Mouse (Mus musculus) midbrain, embryonic 16.5 days (tissue): ENCODE measurements around the gene Vps45. TPM values are rescaled to one million over a fixed set of nuclear protein-coding genes. Genes with fewer than 3 reads are reported as not detected.

ENCODE experiments used
- ATAC-seq: fragments of 200-750 bp; cut with Nextera tagmentation; 2 replicates; pipeline ENCODE4 v1.8.0; 2017; ENCODE audit warnings: moderate TSS enrichment
- H3K27ac ChIP-seq: fragments of 300-500 bp; sonication (generic); 2 replicates; pipeline ENCODE4 v1.5.1; 2014; ENCODE audit warnings: mild to moderate bottlenecking, low read length, mixed read lengths
- H3K27me3 ChIP-seq: fragments of 300-500 bp; sonication (generic); 2 replicates; pipeline ENCODE4 v1.6.1; 2014; ENCODE audit warnings: low read depth, low read length, mixed read lengths; ENCODE audit not compliant: control insufficient read depth, insufficient read depth
- H3K36me3 ChIP-seq: fragments of 300-500 bp; sonication (generic); 2 replicates; pipeline ENCODE4 v1.6.1; 2014; ENCODE audit warnings: mild to moderate bottlenecking, low read length, moderate library complexity, mixed read lengths; ENCODE audit not compliant: control insufficient read depth, insufficient read depth
- H3K4me1 ChIP-seq: fragments of 300-500 bp; sonication (generic); 2 replicates; pipeline ENCODE4 v1.6.1; 2014; ENCODE audit warnings: mild to moderate bottlenecking, low read length, mixed read lengths; ENCODE audit not compliant: control insufficient read depth, insufficient read depth
- H3K4me2 ChIP-seq: fragments of 300-500 bp; sonication (generic); 2 replicates; pipeline ENCODE4 v1.6.1; 2014; ENCODE audit warnings: mild to moderate bottlenecking, low read length, mixed read lengths
- H3K4me3 ChIP-seq: fragments of 300-500 bp; sonication (generic); 2 replicates; pipeline ENCODE4 v1.5.1; 2014; ENCODE audit warnings: low read depth, mild to moderate bottlenecking, low read length, moderate library complexity, mixed read lengths
- H3K9ac ChIP-seq: fragments of 300-500 bp; sonication (generic); 2 replicates; pipeline ENCODE4 v1.6.1; 2014; ENCODE audit warnings: low read depth, low read length, mixed read lengths
- H3K9me3 ChIP-seq: fragments of 300-500 bp; sonication (generic); replicated peaks from 2 replicates; pipeline ENCODE4 v1.6.1; 2014; ENCODE audit warnings: mild to moderate bottlenecking, low read length, mixed read lengths; ENCODE audit not compliant: control insufficient read depth, poor library complexity, severe bottlenecking
- WGBS: fragments of 180-500 bp; shearing (Covaris S2); extraction: QIAGEN DNeasy Blood & Tissue Kit; methylation state at CpG from one replicate; pipeline ENCODE4 v1.1.7; 2014; 5-methylcytosine and 5-hydroxymethylcytosine counted together
- polyA plus RNA-seq: library from polyadenylated mRNA; unstranded; fragments of >200 nt; fragmentation: Nextera tagmentation; extraction: Ambion mirVana; gene quantifications from 2 replicates; pipeline ENCODE4 v1.2.1, GENCODE M21; 2015

Gene Vps45
- polyA plus RNA-seq, 1 experiment from 2014 or later: 64.7 TPM

- no peaks in the 10 kb centered on the region for H3K4me1 ChIP-seq
- no peak overlapping the region for H3K4me3 ChIP-seq
- ATAC-seq: no peak
- 92% methylated on average over 6 of the region's 6 CpGs for whole genome bisulfite sequencing
- no peak overlapping the region for H3K9ac ChIP-seq
- no peaks in the 10 kb centered on the region for H3K9me3 ChIP-seq
- H3K4me2 ChIP-seq: no peak overlapping the region
- no peaks in the 10 kb centered on the region for H3K27me3 ChIP-seq
- peaks cover 9% of the 10 kb centered on the region for H3K36me3 ChIP-seq
- H3K27ac ChIP-seq: no peak overlapping the region
These were observed 21.5 kb downstream of the Vps45 start for GRCm38 (mm10) chr3:96036796-96037195.

- Histone ChIP-seq H3K9ac (no peak overlapping the region), H3K27me3 (no peaks in the 10 kb centered on the region), H3K9me3 (no peaks in the 10 kb centered on the region), H3K27ac (no peak overlapping the region), H3K4me2 (no peak overlapping the region), H3K36me3 (peaks cover 5% of the 10 kb centered on the region), H3K4me3 (no peak overlapping the region), H3K4me1 (no peaks in the 10 kb centered on the region)
- WGBS: 80% methylated on average over 4 of the region's 4 CpGs
- ATAC-seq: no peak
These were observed 25.2 kb downstream of the Vps45 start for GRCm38 (mm10) chr3:96033046-96033445.

DNA sequence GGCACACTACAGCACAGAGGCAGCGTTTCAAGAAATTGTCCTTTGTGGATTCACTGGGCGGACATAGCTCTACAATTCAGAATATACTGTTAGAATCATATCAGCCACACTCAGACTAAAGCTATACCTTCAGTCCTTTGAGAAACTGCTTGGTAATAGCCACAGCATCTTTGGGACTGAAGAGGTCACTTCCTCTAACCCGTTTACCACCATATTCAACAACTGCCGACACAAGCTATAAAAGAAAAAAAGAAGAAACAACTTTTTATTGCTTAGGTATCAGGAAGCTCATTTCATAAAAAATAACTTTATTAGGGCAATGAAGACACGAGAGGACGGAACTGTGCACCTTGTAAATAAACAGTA lies 25.6 kb downstream of the Vps45 start:
- Histone ChIP-seq H3K9me3 (no peaks in the 10 kb centered on the region), H3K27me3 (no peaks in the 10 kb centered on the region), H3K9ac (no peak overlapping the region), H3K4me1 (no peaks in the 10 kb centered on the region), H3K36me3 (peaks cover 5% of the 10 kb centered on the region), H3K4me2 (no peak overlapping the region), H3K27ac (no peak overlapping the region), H3K4me3 (no peak overlapping the region)
- 95% methylated on average over 6 of the region's 6 CpGs for WGBS
- ATAC-seq: no peak

- H3K9ac ChIP-seq: no peak overlapping the region
- H3K36me3 ChIP-seq: peaks cover 5% of the 10 kb centered on the region
- no peak overlapping the region for H3K4me3 ChIP-seq
- H3K27me3 ChIP-seq: no peaks in the 10 kb centered on the region
- H3K4me1 ChIP-seq: no peaks in the 10 kb centered on the region
- 91% methylated on average over 6 of the region's 6 CpGs for WGBS
- ATAC-seq: no peak
- no peak overlapping the region for H3K27ac ChIP-seq
- H3K9me3 ChIP-seq: no peaks in the 10 kb centered on the region
- no peak overlapping the region for H3K4me2 ChIP-seq
These were observed 26.1 kb downstream of the Vps45 start for GRCm38 (mm10) chr3:96031991-96032651.

GRCm38 (mm10) chr3:96029766-96030165 lies 28.5 kb downstream of the Vps45 start:
- H3K4me3 ChIP-seq: no peak overlapping the region
- H3K9ac ChIP-seq: no peak overlapping the region
- no peak for ATAC-seq
- WGBS: 95% methylated on average over 11 of the region's 11 CpGs
- peaks cover 8% of the 10 kb centered on the region for H3K36me3 ChIP-seq
- no peak overlapping the region for H3K27ac ChIP-seq
- H3K27me3 ChIP-seq: no peaks in the 10 kb centered on the region
- H3K4me1 ChIP-seq: no peaks in the 10 kb centered on the region
- no peak overlapping the region for H3K4me2 ChIP-seq
- H3K9me3 ChIP-seq: no peaks in the 10 kb centered on the region

GRCm38 (mm10) chr3:96029336-96029735 lies 28.9 kb downstream of the Vps45 start:
- H3K36me3 ChIP-seq: peaks cover 9% of the 10 kb centered on the region
- no peak for ATAC-seq
- no peak overlapping the region for H3K27ac ChIP-seq
- 86% methylated on average over 3 of the region's 3 CpGs for WGBS
- H3K4me1 ChIP-seq: no peaks in the 10 kb centered on the region
- no peak overlapping the region for H3K4me2 ChIP-seq
- no peaks in the 10 kb centered on the region for H3K9me3 ChIP-seq
- H3K4me3 ChIP-seq: no peak overlapping the region
- no peak overlapping the region for H3K9ac ChIP-seq
- H3K27me3 ChIP-seq: no peaks in the 10 kb centered on the region

- Histone ChIP-seq H3K27ac (no peak overlapping the region), H3K9me3 (no peaks in the 10 kb centered on the region), H3K4me3 (no peak overlapping the region), H3K9ac (no peak overlapping the region), H3K36me3 (peaks cover 5% of the 10 kb centered on the region; the same call in 1 of the 2 replicates), H3K4me2 (no peak overlapping the region), H3K4me1 (no peaks in the 10 kb centered on the region), H3K27me3 (no peaks in the 10 kb centered on the region)
- WGBS: 100% methylated on average over 1 of the region's 1 CpGs
- no peak for ATAC-seq
These were observed 30.4 kb downstream of the Vps45 start for GRCm38 (mm10) chr3:96027875-96028274.

DNA sequence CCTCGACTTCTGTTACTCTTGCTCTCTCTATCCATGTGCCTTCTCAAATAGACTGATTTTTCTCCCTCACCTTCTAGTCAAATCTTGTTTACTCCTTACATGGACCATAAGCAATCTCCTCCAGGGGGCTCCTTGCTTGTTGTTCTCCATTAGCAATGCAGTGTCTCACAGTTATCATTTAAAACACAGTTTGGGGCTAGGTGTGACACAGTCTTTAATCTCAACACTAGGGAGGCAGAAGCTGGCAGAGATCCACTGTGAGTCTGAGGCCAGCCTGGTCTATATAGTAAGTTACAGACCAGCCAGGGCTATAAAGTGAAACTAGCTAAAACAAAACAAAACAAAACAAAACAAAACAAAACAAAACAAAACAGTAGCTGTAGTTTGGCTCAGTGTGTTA lies 31.1 kb downstream of the Vps45 start:
- Histone ChIP-seq H3K4me3 (no peak overlapping the region), H3K9ac (no peak overlapping the region), H3K4me2 (no peak overlapping the region), H3K27me3 (no peaks in the 10 kb centered on the region), H3K36me3 (0 out of 2 replicates have a peak, but pooled peaks cover 5% of the 10 kb centered on the region), H3K4me1 (no peaks in the 10 kb centered on the region), H3K9me3 (no peaks in the 10 kb centered on the region), H3K27ac (no peak overlapping the region)
- WGBS: 90% methylated on average over 1 of the region's 1 CpGs
- ATAC-seq: no peak

DNA sequence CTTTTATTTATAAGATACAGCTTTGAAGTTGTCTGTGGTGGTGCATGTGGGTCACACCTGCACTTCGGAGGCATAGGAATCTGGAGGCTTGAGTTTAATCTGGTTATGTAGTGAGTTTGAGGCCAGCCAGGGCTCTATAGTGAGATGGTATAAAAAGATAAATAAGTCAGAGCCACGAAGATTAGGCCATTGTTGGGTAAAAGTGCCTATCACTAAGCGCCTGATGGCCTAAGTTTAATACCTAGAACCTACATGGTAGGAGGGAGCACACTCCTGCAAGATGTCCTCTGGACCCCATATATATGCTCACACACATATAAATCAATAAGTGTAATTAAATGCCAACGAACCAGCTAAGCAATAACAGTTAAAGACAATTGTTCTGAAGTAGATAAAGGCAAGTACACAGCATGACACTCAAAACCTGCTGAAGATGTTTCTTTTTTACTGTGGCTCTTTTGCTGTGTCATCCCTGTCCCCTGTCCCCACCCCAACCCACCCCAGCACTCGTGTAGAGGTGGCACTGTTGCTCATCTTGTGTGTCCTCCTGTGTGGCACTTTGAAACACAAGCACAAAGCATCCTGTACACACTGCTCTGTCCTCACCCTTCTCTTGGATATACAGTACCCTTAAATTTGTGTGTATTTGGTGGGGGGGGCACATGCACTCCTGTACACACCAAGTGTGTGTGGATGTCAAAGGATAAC lies 36.7 kb downstream of the Vps45 start:
- 0 out of 2 replicates have a peak, but pooled peaks cover 5% of the 10 kb centered on the region for H3K36me3 ChIP-seq
- H3K27ac ChIP-seq: no peak overlapping the region
- no peak overlapping the region for H3K4me2 ChIP-seq
- WGBS: 80% methylated on average over 5 of the region's 5 CpGs
- no peak overlapping the region for H3K4me3 ChIP-seq
- H3K9ac ChIP-seq: no peak overlapping the region
- H3K9me3 ChIP-seq: no peaks in the 10 kb centered on the region
- no peaks in the 10 kb centered on the region for H3K4me1 ChIP-seq
- no peak for ATAC-seq
- H3K27me3 ChIP-seq: no peaks in the 10 kb centered on the region
